Mouse (Mus musculus): ENCODE results near the gene Scn9a. TPM values are rescaled to one million over a fixed set of nuclear protein-coding genes. Genes with fewer than 3 reads are reported as not detected.

Gene Scn9a
- total RNA-seq (2021): under 1 TPM in 1 of 2 experiments, not detected in 1; 0.02 TPM
- long read RNA-seq, experiment 1: 0 reads
- long read RNA-seq, experiment 2, partial matches to known transcripts: 0 of 1 reads
- long read RNA-seq, experiment 2, other reads (novel, unspliced or antisense): 1 of 1 reads

- no peak for DNase-seq
- intact Hi-C loops (cut with DNase I): no loop called here
Measured at GRCm38 (mm10) chr2:66634580-66635359, at the start of gene Scn9a. Gene Scn9a, minus strand, starts transcription at chr2:66634962.

GRCm38 (mm10) chr2:66661988-66662387 is 27.2 kb upstream of the Scn9a start:
- intact Hi-C loops (cut with DNase I): no loop called here
- DNase-seq: no peak

DNA sequence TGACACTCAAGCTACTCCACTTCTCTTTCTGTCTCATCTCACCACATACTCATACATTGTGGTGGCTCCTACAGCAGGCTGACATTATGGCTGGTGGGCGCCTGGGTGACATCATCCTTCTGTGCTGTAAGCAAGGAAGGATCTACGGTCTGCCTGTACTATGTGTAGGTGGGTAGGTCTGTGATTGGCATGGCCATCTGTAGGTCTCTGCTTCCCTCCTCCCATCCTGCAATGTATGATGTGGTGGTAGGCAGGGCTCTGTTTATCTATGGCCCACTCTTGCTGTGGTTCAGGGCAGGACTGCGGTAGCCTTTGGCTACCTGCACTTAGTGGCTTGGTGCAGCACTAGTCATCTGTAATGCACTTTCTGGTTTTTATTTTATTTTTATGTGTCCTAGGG is 21.7 kb upstream of the Scn9a start:
- DNase-seq: no peak
- intact Hi-C loops (cut with DNase I): no loop called here

DNA sequence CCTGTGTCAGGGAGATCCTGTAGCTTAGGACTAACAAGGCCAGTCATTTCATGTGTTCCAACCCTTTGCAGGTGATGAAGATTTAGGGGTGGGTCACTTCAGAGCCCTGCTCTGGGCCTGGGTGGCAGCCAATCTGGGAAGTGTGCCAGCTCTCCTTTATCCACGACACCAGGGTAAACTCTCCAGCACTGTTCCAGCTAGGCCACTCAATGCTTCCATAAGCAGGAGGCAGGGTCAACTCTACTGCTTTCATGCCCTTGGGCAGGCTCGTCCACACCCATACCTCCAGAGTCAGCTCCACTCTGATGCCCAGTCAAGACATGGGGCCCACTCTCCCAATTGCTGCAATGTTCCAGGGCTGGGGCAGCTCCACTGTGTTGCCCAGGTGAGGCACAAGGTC is 20.7 kb upstream of the Scn9a start:
- intact Hi-C loops (cut with DNase I): no loop called here
- no peak for DNase-seq

- intact Hi-C loops (cut with DNase I): loop anchor here (10.0 kb wide), 2 partner anchors 170 to 380 kb away; no protein-coding TSS in a partner anchor
- DNase-seq: no peak
Measured at GRCm38 (mm10) chr2:66644384-66644783, 9.6 kb upstream of the Scn9a start.

DNA sequence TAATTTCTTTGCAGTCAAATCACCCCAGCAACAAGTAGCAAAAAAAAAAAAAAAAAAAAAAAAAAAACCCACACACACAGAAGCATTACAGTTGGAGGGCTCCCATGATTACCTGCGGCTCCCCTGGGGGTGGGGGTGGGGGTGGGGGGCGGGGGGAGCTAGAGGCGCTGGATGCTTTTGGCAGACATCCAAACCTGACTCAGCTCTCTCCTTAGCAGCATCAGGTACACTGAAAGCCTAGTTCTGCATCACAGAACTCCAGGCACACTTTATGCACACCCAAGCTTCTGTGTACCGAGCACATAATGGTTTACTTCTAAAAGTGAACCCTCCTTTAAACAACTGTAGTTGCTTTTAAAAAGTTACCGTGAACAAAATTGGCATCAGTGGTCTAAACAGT is 2.0 kb downstream of the Scn9a start:
- no peak for DNase-seq
- intact Hi-C loops (cut with DNase I): no loop called here

DNA sequence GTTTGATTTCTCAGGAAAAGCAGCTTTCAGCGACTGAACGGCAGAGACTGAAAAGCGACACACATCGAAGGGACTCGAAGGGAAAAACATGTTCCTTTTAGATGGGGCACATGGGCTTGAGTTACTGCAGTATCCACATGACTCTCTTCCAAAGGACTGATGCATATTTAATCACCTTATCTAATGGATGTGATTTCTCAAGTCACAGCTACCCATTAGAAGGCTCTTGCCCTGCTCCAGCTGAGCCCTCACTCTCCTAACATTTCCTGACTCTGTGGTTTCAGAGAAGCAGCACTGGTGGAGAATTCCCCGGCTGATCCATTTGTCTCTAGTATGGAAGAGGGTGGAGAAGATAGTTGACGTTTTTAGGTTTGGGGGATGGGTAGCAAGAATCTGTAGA is 23.7 kb downstream of the Scn9a start:
- intact Hi-C loops (cut with DNase I): no loop called here
- DNase-seq: no peak

DNA sequence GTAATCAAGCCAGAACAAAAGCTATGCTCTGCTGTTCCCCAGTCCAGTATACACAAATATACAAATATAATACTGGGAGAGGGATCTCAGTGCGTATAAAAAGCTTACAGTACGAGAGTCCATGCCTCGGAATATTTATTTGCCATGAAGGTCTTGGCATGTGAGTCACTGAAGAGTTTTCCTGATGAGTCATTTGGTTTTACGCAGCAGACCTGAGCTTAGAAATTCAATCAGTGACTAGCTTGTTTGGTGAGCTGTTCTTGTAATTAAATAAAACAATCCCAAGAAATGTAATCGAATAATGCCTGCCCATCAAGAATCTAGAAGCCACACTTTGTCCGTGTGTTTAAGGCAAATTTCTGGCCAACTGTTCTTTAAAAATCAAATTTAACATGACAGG is 37.4 kb downstream of the Scn9a start:
- intact Hi-C loops (cut with DNase I): no loop called here
- DNase-seq: no peak

DNA sequence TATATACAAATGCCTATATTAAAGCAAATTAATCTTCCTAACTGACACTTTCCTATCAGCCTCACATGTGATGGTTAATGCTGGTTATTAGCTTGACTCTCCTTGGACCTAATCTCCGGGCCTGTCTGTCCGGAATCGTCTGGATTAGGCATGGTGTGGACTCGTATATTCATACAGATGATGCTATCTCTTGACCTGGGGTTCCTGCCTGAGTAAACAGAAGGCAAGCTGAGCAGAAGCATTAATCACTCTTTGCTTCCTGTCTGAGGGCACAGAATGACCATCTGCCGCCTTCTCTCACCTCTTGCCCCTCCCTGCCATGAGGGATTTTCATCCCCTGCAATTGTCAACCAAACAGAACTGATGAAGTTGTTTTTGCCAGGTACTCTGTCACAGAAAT is 38.6 kb downstream of the Scn9a start:
- intact Hi-C loops (cut with DNase I): no loop called here

DNA sequence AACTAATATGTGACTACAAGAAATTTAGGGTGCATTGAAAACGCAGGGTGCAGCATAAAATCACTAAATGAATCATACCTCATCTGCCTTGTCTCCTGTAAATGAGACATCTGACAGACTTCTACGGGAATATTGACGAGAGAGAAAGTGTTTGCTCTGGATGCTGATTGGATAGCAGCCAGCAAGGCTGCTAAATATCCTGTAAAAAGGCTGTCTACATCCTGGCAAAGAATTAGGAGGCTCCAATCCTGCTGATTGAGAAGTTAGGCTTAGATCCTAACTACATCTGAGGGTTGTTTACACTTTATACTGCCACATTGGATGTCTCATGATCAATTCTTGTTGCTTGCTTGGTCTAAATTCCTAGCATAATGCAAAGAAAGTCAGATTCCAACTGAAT is 44.6 kb downstream of the Scn9a start:
- intact Hi-C loops (cut with DNase I): no loop called here

More for the DNA sequence above, 38.6 kb downstream of the Scn9a start:
- no peak for DNase-seq

DNA sequence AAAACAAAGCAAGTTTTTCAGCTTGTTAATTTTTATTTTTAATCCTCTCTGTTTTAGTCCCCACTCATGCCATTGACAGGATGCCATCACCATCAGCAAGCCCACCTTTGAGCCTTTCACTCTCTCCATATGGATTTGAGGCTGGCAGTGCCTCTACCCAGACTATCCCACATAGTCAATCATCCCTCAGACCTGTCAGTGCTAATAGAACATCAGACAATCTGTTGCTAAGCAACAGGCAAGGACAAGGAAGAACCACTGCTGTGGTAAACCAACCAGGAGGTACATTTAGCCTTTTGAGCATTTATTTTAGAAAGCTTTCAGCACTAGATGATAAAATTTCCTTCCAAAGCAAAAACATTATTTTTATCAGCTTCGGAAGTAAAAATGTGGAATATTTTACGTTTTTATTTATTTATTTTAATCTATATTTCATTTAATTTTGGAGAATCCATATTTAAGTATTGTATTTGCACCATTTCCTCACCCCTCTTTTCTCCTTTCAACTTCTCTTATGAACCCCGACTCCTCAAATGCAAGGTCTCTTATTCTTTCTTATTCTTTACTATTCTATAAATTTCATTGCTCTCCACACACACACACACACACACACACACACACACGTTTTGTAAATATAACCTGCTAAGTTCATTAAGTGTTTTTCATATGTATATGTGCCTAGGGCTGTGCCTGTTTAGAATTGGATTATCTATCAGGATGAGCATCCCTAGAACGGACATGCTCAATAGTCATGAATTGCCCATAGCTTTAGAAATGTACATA is 54.5 kb downstream of the Scn9a start:
- no peak for DNase-seq
- intact Hi-C loops (cut with DNase I): no loop called here

More for the DNA sequence above, 44.6 kb downstream of the Scn9a start:
- DNase-seq: no peak

DNA sequence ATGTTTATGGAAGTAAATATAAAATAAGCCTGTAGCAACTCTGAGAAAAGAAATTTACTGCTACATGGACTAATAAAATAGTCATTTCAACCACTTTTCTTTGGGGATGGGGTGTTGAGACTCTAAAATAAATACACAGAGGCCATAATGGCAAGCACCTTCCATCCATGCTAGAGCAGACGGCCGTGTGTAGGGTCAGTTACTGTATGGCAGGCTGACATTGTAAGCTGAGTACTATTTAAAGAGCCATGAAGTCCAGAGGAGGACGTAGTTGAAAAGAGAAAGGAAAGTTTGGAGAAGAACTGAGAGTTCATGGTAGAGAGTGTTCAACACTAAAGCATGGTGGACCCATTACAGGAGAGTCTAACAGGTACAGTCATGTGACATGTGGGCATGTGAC is 86.5 kb downstream of the Scn9a start:
- intact Hi-C loops (cut with DNase I): no loop called here
- DNase-seq: no peak

DNA sequence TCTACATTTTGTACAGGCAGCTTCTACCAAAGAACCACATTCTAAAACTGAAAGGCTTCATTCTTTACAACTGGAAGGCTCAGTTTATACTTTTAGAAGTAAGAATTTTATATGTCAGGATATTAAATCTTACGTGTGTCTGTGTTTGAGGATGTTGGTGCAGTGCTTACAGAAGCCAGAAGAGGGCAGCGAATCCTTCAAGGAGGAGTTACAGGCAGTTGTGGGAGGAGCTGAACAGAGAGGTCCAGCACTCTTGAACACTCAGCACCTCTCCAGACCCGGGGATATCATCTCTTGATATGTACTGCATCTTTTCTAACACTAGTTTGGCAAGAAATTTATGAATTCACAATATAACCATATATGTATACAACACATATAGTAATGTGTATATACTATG is 114.8 kb downstream of the Scn9a start:
- intact Hi-C loops (cut with DNase I): no loop called here
- DNase-seq: no peak

DNA sequence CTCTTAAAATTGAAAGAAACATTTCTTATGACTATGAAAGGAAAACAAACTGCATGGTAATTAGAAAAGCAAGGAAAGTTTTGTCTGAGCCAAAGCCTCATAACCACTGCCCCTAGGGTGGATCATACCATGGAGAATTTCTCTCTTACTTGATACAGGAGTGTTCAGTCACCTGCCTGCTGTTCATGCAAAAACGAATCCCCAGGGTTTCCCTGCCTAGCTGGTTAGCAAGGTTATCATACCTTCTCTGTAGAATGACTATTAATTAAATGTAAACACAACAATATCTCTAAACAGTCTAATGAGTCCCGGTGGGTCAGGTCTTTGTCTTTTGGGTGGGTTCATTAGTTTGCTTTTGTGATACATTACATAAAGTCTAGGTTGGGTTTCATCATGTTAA is 123.3 kb downstream of the Scn9a start:
- no peak for DNase-seq
- intact Hi-C loops (cut with DNase I): no loop called here

DNA sequence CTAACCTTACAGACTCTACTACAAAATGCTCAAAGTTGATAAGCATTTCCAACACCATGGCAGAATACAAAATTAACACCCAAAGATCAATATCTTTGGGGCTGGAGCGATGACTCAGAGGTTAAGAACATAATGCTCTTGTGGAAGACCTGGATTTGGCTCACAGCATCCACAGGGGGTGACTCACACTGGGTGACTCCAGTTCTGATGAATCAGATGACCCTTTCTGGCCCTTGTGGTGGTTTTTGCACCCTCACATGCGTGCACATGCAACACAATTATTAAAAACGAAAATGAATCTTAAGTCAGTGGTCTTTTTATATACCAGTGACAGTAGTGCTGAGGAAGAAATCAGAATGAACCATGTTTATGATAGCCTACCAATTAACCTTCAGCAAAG is 126.7 kb downstream of the Scn9a start:
- intact Hi-C loops (cut with DNase I): no loop called here

DNA sequence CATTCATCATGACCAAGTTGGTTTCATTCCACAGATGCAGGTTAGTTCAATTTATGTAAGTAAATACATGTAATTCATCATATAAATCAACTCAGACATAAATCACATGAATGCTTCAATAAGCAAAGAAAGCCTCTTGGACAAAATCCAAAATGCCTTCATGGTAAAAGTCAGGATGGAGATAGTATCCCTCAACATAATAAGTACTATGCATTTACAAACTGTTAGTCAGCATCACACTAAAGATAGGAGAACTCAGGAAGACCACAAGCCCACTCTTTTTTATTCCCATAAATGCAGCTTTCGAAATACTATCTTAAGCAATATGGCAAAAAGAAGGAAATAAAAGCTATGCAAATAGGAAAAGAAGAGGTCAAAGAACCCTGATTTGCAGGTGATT is 127.1 kb downstream of the Scn9a start:
- no peak for DNase-seq
- intact Hi-C loops (cut with DNase I): no loop called here

More for the DNA sequence above, 126.7 kb downstream of the Scn9a start:
- DNase-seq: no peak

DNA sequence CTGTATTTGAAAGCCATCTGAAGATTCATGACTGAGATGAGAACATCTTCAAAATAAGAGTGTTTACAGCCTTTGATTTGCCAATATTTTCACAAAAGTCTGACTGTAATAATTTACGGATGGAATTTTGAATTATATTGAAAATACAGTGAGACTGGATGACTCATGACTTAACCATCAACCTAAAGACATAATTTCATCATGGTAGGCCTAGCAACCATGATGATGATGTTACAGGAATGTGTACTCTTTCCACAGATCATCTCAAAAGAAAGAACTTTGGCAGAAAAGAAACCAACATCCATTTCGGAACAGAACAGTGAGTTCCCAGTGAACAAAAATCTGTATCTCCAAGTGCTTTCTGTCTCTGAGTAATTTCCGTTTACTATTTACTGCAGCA is 132.6 kb downstream of the Scn9a start:
- no peak for DNase-seq
- intact Hi-C loops (cut with DNase I): no loop called here

DNA sequence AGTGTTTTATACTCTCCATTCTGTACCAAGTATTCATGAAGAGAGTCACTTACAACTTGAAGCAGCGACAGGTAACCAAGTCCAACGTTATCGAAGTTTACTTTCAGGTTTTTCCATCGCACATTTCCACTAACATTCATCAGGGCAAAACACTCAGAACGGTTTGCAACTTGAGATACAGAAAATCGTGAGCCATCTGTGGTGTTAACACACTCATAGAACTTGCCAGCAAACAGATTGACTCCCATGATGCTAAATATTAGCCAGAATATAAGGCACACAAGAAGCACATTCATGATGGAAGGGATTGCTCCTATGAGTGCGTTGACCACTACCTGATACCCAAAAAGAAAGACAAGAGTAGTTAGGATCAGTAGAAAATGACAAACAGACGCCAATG is 140.2 kb downstream of the Scn9a start:
- intact Hi-C loops (cut with DNase I): no loop called here

DNA sequence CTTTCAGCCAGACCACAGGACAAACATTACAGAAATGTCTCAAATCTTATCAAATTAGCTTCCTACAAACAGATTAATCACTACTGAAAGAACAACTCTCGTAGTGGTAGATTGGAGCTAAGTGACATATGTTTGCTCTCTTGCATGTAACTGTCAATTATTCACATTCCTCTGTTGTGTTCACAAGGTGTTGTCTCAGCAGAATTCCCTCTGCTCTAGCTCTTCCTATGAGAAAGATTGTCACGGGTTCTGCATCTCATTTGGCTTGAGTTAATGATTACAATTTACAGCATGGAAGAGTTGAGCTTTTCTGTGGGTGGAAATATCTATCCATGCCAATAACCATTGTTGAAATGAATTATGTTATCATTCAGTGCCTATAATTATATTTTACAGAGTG is 156.4 kb downstream of the Scn9a start:
- intact Hi-C loops (cut with DNase I): loop anchor here (10.0 kb wide), 1 partner anchor 166 kb away; no protein-coding TSS in a partner anchor
- no peak for DNase-seq

More for the DNA sequence above, 140.2 kb downstream of the Scn9a start:
- no peak for DNase-seq

GRCm38 (mm10) chr2:66473181-66473822 is 161.5 kb downstream of the Scn9a start:
- peak in 1 of 2 experiments; percentile 9 for DNase-seq
- intact Hi-C loops (cut with DNase I): loop anchor here (1.0 to 10.0 kb wide), 2 partner anchors 171 to 326 kb away; no protein-coding TSS in a partner anchor

DNA sequence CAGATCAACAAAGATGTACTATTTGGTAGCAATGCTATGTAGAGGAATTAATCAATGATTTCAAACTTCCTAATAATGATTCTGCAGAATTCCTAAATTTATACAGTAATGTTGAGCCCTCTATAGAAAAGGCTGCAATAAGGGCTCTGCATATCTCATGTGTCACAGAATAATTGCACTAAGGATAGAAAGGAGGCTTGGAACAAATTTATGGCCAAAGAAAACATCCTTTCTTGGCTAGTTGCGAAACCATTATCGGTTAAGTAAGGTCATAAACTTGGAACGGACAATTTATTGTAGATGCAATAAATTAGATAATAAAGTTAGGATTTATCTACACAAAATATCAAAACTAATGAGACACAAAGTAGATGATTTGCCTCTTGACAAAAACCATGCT is 169.3 kb downstream of the Scn9a start:
- no peak for DNase-seq
- intact Hi-C loops (cut with DNase I): no loop called here

Measured in heart, postnatal 14 days (tissue).